Mouse (Mus musculus) limb, embryonic 14.5 days (tissue): ENCODE measurements at regions not wholly inside any gene's neighbourhood (a gene's known extent, or its start where the extent isn't known, plus 50 kb on each side); places are given as distances from the start of the nearest gene placed in this dataset.

Source experiments
- ATAC-seq: fragments of 200-750 bp; cut with Nextera tagmentation; 2 replicates; pipeline ENCODE4 v1.8.0; 2017; ENCODE audit warnings: low read depth, moderate number of reproducible peaks, moderate TSS enrichment; ENCODE audit not compliant: low FRiP score
- DNase-seq: peaks from one replicate; pipeline ENCODE4 v3.0.0-alpha.2; 2015; ENCODE audit warnings: low spot score
- H3K27ac ChIP-seq: fragments of 300-500 bp; sonication (generic); replicated peaks from 2 replicates; pipeline ENCODE4 v1.5.1; 2014; ENCODE audit warnings: low read depth, mild to moderate bottlenecking, low read length, moderate library complexity, mixed read lengths
- H3K27me3 ChIP-seq: fragments of 300-500 bp; sonication (generic); 2 replicates; pipeline ENCODE4 v1.6.1; 2014; ENCODE audit warnings: low read length, mixed read lengths; ENCODE audit not compliant: control insufficient read depth, insufficient read depth
- H3K36me3 ChIP-seq: fragments of 300-500 bp; sonication (generic); 2 replicates; pipeline ENCODE4 v1.6.1; 2014; ENCODE audit warnings: mild to moderate bottlenecking, low read length, moderate library complexity, mixed read lengths; ENCODE audit not compliant: control insufficient read depth, insufficient read depth
- H3K4me1 ChIP-seq: fragments of 300-500 bp; sonication (generic); 2 replicates; pipeline ENCODE4 v1.6.1; 2014; ENCODE audit warnings: antibody characterized with exemption, low read length, mixed read lengths; ENCODE audit not compliant: control insufficient read depth, insufficient read depth
- H3K4me2 ChIP-seq: fragments of 300-500 bp; sonication (generic); replicated peaks from 2 replicates; pipeline ENCODE4 v1.6.1; 2014; ENCODE audit warnings: low read depth, mild to moderate bottlenecking, low read length, moderate library complexity; ENCODE audit not compliant: severe bottlenecking
- H3K4me3 ChIP-seq: fragments of 300-500 bp; sonication (generic); replicated peaks from 2 replicates; pipeline ENCODE4 v1.5.1; 2014; ENCODE audit warnings: low read length
- H3K9ac ChIP-seq: fragments of 300-500 bp; sonication (generic); 2 replicates; pipeline ENCODE4 v1.6.1; 2014; ENCODE audit warnings: mild to moderate bottlenecking, low read depth, low read length, moderate library complexity; ENCODE audit not compliant: severe bottlenecking
- H3K9me3 ChIP-seq: fragments of 300-500 bp; sonication (generic); 2 replicates; pipeline ENCODE4 v1.6.1; 2016; ENCODE audit warnings: low read length; ENCODE audit not compliant: control insufficient read depth
- POLR2A ChIP-seq: fragments of 200-500 bp; IDR thresholded peaks from 2 replicates; pipeline ENCODE4 v1.8.0; 2012; ENCODE audit warnings: inconsistent platforms, mild to moderate bottlenecking, moderate library complexity, borderline replicate concordance; ENCODE audit not compliant: insufficient read depth, insufficient read length; ENCODE audit errors: extremely low read depth
- WGBS: fragments of 180-500 bp; shearing (Covaris S2); extraction: QIAGEN DNeasy Blood & Tissue Kit; methylation state at CpG from one replicate; pipeline ENCODE4 v1.1.7; 2014; 5-methylcytosine and 5-hydroxymethylcytosine counted together

GRCm38 (mm10) chr6:16607393-16608023 is 290.7 kb downstream of the Tfec start:
- WGBS, result 67% methylated on average over 9 of the region's 9 CpGs

GRCm38 (mm10) chr6:16606687-16607392 is 291.4 kb downstream of the Tfec start:
- Histone ChIP-seq H3K4me3 (no peak overlapping the region), H3K36me3 (no peaks in the 10 kb centered on the region), H3K27ac (no peak overlapping the region), H3K4me2 (no peak overlapping the region), H3K27me3 (no peaks in the 10 kb centered on the region), H3K9ac (no peak overlapping the region), H3K4me1 (no peaks in the 10 kb centered on the region), H3K9me3 (no peaks in the 10 kb centered on the region)
- DNase-seq (no peak), ATAC-seq (no peak)
- no peak for TF ChIP-seq POLR2A
- WGBS, result 75% methylated on average over 4 of the region's 4 CpGs

More at GRCm38 (mm10) chr6:16607393-16608023, 290.7 kb downstream of the Tfec start:
- Histone ChIP-seq H3K4me3 (no peak overlapping the region), H3K4me2 (no peak overlapping the region), H3K4me1 (no peaks in the 10 kb centered on the region), H3K27me3 (no peaks in the 10 kb centered on the region), H3K9ac (no peak overlapping the region), H3K27ac (no peak overlapping the region), H3K36me3 (no peaks in the 10 kb centered on the region), H3K9me3 (no peaks in the 10 kb centered on the region)
- no peak for DNase-seq
- TF ChIP-seq POLR2A, result no peak
- no peak for ATAC-seq

- Histone ChIP-seq H3K4me1 (no peaks in the 10 kb centered on the region), H3K9ac (no peak overlapping the region), H3K36me3 (no peaks in the 10 kb centered on the region), H3K4me2 (no peak overlapping the region), H3K4me3 (no peak overlapping the region), H3K27me3 (no peaks in the 10 kb centered on the region), H3K27ac (no peak overlapping the region), H3K9me3 (no peaks in the 10 kb centered on the region)
- ATAC-seq (no peak), DNase-seq (peak; percentile 54)
- 74% methylated on average over 2 of the region's 2 CpGs for WGBS
- TF ChIP-seq POLR2A, result no peak
Measured at GRCm38 (mm10) chr6:16592411-16592810, 305.8 kb downstream of the Tfec start.

GRCm38 (mm10) chr6:16582302-16582701 is 315.9 kb downstream of the Tfec start:
- Histone ChIP-seq H3K9me3 (no peaks in the 10 kb centered on the region), H3K27me3 (no peaks in the 10 kb centered on the region), H3K4me1 (no peaks in the 10 kb centered on the region), H3K4me3 (no peak overlapping the region), H3K4me2 (no peak overlapping the region), H3K36me3 (no peaks in the 10 kb centered on the region), H3K27ac (no peak overlapping the region), H3K9ac (no peak overlapping the region)
- no peak for TF ChIP-seq POLR2A
- WGBS, result 70% methylated on average over 7 of the region's 7 CpGs
- no peak for DNase-seq
- no peak for ATAC-seq

GRCm38 (mm10) chr6:16581801-16582200 is 316.4 kb downstream of the Tfec start:
- ATAC-seq (no peak), DNase-seq (no peak)
- no peak overlapping the region for H3K27ac ChIP-seq
- H3K4me2 ChIP-seq, result no peak overlapping the region
- H3K27me3 ChIP-seq, result no peaks in the 10 kb centered on the region
- H3K9me3 ChIP-seq, result no peaks in the 10 kb centered on the region
- no peak for TF ChIP-seq POLR2A
- no peaks in the 10 kb centered on the region for H3K4me1 ChIP-seq
- no peaks in the 10 kb centered on the region for H3K36me3 ChIP-seq
- H3K9ac ChIP-seq, result no peak overlapping the region
- H3K4me3 ChIP-seq, result no peak overlapping the region
- 66% methylated on average over 4 of the region's 4 CpGs for WGBS

GRCm38 (mm10) chr6:16575875-16576274 is 322.4 kb downstream of the Tfec start:
- Histone ChIP-seq H3K4me1 (no peaks in the 10 kb centered on the region; the same call in 1 of the 2 replicates), H3K27ac (no peak overlapping the region), H3K9me3 (no peaks in the 10 kb centered on the region), H3K4me3 (no peak overlapping the region), H3K9ac (no peak overlapping the region), H3K4me2 (no peak overlapping the region), H3K27me3 (no peaks in the 10 kb centered on the region), H3K36me3 (no peaks in the 10 kb centered on the region)
- no peak for TF ChIP-seq POLR2A
- DNase-seq, result no peak
- no peak for ATAC-seq
- 78% methylated on average over 2 of the region's 2 CpGs for WGBS
